Mouse (Mus musculus) spleen, postnatal 36 days (tissue): ENCODE data around the gene Peli2.

Experiments
- DNase-seq, 2 experiments: peaks; one replicate each; pipeline ENCODE4 v3.0.0; 2022; ENCODE audit warnings: low spot score in 2 of 2, mixed read lengths in 1 of 2

Peli2 gene

GRCm38 (mm10) chr14:48125971-48126370 lies 5.3 kb downstream of the Peli2 start:
- DNase-seq: no peak

GRCm38 (mm10) chr14:48126931-48127330 lies 6.3 kb downstream of the Peli2 start:
- no peak for DNase-seq

- DNase-seq: no peak
Observed at GRCm38 (mm10) chr14:48127609-48128185, 7.1 kb downstream of the Peli2 start.

GRCm38 (mm10) chr14:48128701-48129100 lies 8.1 kb downstream of the Peli2 start:
- no peak for DNase-seq

GRCm38 (mm10) chr14:48130021-48130420 lies 9.4 kb downstream of the Peli2 start:
- no peak for DNase-seq

- DNase-seq: no peak
Observed at GRCm38 (mm10) chr14:48130761-48131575, 10.3 kb downstream of the Peli2 start.

- peak in 1 of 2 experiments; percentile 18 for DNase-seq
Observed at GRCm38 (mm10) chr14:48131576-48131922, 10.9 kb downstream of the Peli2 start.

- no peak for DNase-seq
Observed at GRCm38 (mm10) chr14:48132241-48132640, 11.6 kb downstream of the Peli2 start.

GRCm38 (mm10) chr14:48132865-48133802 lies 12.5 kb downstream of the Peli2 start:
- DNase-seq: no peak

- DNase-seq: peak in 1 of 2 experiments; percentile 10
Observed at GRCm38 (mm10) chr14:48134344-48134743, 13.7 kb downstream of the Peli2 start.

GRCm38 (mm10) chr14:48135816-48136345 lies 15.3 kb downstream of the Peli2 start:
- no peak for DNase-seq

- no peak for DNase-seq
Observed at GRCm38 (mm10) chr14:48137731-48138130, 17.1 kb downstream of the Peli2 start.

GRCm38 (mm10) chr14:48138138-48138537 lies 17.5 kb downstream of the Peli2 start:
- no peak for DNase-seq

GRCm38 (mm10) chr14:48139409-48139808 lies 18.8 kb downstream of the Peli2 start:
- no peak for DNase-seq

- DNase-seq: no peak
Observed at GRCm38 (mm10) chr14:48141694-48142093, 21.1 kb downstream of the Peli2 start.

- DNase-seq: no peak
Observed at GRCm38 (mm10) chr14:48142696-48143095, 22.1 kb downstream of the Peli2 start.

- no peak for DNase-seq
Observed at GRCm38 (mm10) chr14:48143141-48143540, 22.5 kb downstream of the Peli2 start.

GRCm38 (mm10) chr14:48144330-48144729 lies 23.7 kb downstream of the Peli2 start:
- DNase-seq: no peak

- no peak for DNase-seq
Observed at GRCm38 (mm10) chr14:48147688-48148087, 27.1 kb downstream of the Peli2 start.

GRCm38 (mm10) chr14:48148615-48149014 lies 28.0 kb downstream of the Peli2 start:
- DNase-seq: no peak

GRCm38 (mm10) chr14:48149351-48149750 lies 28.7 kb downstream of the Peli2 start:
- DNase-seq: no peak

- DNase-seq: no peak
Observed at GRCm38 (mm10) chr14:48150903-48151302, 30.3 kb downstream of the Peli2 start.
